Mouse (Mus musculus) thymus, postnatal 10 days (tissue): ENCODE results near the gene Foxc2.
"Not testable (repeated sequence)": the region's sequence is repeated elsewhere in the genome, so short reads cannot be mapped to it uniquely, and the experiment has no call there.

Experiments used
- DNase-seq, 2 experiments: peaks; one replicate each; pipeline ENCODE4 v3.0.0; 2021; ENCODE audit warnings: low spot score in 2 of 2

Gene Foxc2

DNA sequence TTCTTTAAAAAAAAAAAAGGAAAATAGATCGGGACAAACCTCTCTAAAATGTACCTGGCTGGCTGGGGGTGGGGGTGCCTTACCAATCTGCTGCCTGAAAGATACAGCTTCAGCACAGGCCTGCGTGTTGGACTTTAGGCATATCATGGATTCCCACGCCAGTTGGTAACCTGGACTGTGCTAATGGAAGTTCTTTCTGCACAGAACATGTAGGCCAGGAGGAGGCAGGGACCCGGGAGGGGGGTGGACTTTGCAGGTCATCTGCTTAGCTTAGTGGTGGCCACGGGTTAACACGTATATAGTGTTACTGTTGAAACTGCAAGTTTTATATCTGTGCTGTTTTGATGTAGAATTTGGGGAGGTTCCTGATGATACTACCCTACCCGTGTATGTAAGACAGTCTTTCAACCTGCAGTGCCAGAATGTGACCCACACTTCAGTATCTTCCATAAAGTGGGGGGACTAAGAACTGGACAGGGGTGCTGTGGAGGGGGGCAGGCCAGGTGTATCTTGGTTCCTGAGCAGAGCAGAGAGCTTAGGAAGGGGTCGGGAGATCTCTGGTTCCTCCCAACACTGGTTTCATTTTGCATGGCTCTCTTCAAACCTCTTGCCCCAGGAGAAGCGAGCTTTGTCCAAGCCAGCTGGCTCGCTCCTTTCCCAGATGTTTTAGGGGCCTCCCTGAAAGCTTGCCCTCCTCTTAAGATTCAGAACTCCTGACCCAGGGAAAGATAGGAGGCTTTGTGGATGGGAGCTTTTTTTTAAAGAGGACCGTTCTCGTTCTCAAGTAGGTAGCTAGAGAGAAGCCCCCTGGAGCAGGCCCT lies 3.9 kb downstream of the Foxc2 start:
- DNase-seq: no peak

DNA sequence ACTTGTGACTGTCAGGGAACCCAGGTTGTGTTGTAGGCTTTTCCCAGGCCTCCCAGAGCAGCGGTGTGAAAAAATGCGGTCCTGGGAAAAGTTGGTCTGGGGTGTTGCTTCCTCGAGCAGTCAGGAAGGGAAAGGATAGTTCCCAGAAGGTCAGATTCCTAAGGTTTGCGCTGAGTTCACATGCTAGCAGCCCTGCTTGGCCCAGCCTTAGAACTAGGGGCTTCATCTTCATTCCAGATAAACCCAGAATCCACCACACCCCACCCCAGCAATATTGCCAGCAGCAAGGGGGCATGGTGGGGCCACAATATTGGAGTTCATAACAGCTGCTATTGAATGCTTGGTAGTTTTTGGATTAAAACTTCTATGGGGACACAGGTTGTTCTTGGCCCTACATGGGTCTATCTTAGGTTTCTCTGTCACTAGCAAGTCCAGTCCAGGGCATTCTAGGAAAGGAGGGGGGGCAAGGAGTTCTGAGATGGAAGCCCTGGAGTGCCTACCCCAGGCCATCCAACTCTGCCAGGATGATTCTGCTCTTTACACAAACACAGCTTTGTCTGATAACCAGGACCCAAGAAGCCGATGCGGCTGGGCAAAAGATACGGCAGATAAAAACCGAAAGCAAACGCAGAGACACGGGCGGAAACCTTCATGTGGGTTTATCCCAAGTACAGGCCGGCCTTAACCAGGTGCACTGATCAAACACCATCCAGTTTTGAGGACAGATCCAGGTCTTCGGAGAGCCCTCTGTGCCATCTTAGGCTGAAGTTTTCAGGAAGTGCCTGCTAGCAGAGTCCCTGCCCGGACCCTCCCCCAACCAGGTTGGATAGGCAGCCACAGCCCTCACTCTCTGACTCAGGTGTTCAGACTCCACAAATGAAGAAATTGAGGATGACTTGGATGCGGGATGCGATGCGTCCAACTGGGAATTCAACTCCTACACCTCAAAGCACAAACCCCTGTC lies 4.8 kb downstream of the Foxc2 start:
- no peak for DNase-seq

GRCm38 (mm10) chr8:121121704-121122103 lies 5.7 kb downstream of the Foxc2 start:
- no peak for DNase-seq

- no peak for DNase-seq
These were observed 6.4 kb downstream of the Foxc2 start for GRCm38 (mm10) chr8:121122368-121122767.

- no peak for DNase-seq
These were observed 7.1 kb downstream of the Foxc2 start for GRCm38 (mm10) chr8:121123113-121123512.

GRCm38 (mm10) chr8:121124547-121125239 lies 8.7 kb downstream of the Foxc2 start:
- DNase-seq: no peak

DNA sequence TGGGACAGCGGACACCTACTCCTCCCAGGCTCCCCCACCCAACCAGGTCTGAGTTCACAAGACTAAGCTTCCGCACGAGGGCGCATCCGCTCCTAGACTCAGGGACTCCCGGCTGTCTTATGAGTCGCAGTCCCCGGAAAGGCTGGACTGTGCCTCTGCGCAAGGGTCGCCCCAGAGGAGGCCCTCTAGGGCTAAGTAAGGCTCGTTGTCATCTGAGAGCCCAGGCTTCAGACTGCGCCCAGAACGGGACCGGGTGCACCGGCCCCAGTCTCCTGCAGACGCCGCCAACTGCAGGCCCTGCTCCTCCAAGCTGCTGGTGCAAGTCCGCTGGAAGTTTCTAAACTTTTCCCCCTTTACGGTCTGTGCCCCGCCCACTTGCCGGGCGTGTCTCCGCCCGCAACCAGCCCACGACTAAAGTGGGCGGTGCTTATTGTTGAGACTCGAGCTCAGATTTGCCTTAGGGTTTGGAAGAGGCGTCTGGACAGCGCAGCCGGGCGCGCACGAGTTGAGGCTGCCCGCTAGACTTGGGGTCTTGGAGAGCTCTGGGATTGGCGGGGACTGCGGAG lies 9.4 kb downstream of the Foxc2 start:
- no peak for DNase-seq

DNA sequence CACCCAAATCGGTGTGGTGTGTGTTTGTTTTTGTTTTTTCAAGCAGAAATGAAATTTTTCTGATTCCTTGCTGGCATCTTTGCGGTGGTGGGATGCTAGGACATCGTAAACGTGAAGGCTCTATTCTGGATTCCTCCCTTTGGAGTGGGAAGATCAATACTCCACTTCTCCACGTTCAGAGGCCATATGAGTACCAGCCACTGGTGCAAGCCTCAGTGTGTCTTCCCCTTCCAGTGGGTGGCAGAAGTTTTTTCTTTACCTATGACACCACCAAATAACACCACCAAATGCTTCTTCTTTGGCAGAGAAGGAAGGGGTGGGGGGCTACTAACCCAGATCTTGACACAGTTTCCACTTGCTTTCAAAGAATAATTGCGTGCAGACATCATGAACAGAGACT lies 10.2 kb downstream of the Foxc2 start:
- DNase-seq: no peak

GRCm38 (mm10) chr8:121126694-121127093 lies 10.7 kb downstream of the Foxc2 start:
- no peak for DNase-seq

DNA sequence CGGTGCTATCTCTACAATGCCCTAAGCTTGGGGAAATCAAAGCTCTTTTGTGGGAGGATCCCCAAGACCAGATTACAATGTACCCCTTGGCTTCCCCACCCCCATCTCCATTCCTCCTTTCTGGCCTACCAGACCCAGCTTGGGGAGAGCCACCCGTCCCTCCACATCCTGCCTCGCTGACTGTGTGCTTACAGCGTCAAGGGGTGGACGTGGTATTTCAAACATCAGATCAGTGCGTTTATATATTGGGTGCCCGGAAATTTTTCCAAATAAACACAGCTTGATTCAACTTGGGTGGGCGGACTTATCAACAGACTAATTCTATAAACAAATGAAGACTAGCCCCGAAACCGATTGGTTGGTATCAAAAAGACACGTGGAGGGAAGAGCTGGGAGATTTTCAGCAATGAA lies 11.3 kb downstream of the Foxc2 start:
- DNase-seq: no peak

DNA sequence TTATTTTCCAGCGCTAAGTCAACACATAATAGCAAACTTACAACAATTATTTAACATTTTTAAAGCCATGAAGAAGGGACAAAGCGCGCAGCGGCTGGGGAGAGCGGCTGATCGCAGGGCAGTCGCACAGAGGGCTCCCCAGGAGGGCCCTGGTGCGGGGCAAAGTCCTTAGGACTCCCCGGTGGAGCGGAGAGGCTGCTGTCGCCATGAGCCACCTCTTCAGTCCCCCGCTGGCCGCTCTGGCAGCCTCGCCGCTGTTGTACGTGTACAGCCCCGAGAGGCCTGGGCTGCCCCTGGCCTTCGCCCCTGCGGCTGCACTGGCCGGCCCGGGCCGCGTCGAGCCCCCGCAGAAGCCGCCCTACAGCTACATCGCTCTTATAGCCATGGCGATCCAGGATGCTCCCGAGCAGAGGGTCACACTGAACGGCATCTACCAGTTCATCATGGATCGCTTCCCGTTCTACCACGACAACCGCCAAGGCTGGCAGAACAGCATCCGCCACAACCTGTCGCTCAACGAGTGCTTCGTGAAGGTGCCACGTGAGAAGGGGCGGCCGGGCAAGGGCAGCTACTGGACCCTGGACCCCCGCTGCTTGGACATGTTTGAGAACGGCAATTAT lies 11.9 kb downstream of the Foxc2 start, which contains the start of gene Foxl1:
TSS of gene Foxl1 (plus strand) at position 185 of the 620 bp plus-strand sequence.
- no peak for DNase-seq

- DNase-seq: no peak
These were observed 12.7 kb downstream of the Foxc2 start for GRCm38 (mm10) chr8:121128531-121129264.

GRCm38 (mm10) chr8:121129265-121129940 lies 13.4 kb downstream of the Foxc2 start:
- DNase-seq: no peak

- no peak for DNase-seq
These were observed 14.6 kb downstream of the Foxc2 start for GRCm38 (mm10) chr8:121130522-121130921.

GRCm38 (mm10) chr8:121132961-121133513 lies 17.1 kb downstream of the Foxc2 start:
- no peak for DNase-seq

- no peak for DNase-seq
These were observed 18.1 kb downstream of the Foxc2 start for GRCm38 (mm10) chr8:121134102-121134501.

DNA sequence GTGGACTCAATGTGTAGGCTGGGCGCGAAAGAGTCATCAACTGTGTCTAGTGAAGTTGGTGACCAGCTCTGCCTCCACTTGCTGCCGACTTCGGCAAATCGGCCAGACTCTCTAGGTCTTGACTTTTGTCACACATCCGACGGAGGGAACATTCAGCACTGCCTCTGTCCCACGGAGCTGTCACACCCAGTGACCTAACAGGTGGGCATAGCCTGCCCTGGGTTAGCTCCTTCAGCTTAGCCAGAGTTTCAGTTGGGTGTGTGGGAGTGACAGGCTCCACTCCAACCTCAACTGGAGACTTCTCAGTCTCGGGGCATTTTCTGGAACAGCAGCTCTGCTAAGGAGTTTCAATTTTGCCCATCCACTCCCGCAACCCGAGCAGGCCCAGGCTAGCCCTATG lies 18.5 kb downstream of the Foxc2 start:
- no peak for DNase-seq

- no peak for DNase-seq
These were observed 20.9 kb downstream of the Foxc2 start for GRCm38 (mm10) chr8:121136856-121137255.

DNA sequence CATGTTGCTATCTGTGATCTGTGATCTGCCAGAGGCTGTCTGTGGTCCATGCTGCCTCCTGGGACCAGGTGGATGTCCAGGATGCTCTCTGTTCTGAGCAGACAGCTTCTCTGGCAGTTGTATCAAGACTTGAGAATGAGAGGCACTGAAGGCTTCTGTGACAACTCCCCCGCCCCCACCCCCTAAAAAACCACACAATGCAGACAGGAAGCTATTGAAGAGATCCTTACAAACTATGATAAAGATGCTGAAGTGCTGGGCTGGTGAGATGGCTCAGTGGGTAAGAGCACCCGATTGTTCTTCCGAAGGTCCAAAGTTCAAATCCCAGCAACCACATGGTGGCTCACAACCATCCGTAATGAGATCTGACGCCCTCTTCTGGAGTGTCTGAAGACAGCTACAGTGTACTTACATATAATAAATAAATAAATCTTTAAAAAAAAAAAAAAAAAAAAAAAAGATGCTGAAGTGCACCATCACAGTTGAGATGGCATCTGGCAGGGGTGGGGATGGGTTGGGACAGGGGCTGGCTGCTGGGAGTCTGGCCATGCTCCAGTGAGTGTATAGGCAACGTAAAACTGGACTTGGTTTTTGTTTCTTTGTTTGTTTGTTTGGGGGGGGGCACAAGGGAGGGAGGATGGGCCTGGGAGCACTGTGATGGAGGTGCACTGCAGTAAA lies 29.6 kb downstream of the Foxc2 start:
- not testable (repeated sequence) for DNase-seq
